Mouse (Mus musculus) E14TG2a.4 (cell line): Measurements from ENCODE around the gene Fry.

Experiments used
- CTCF ChIP-seq: conservative IDR thresholded peaks from 2 replicates; pipeline ENCODE4 v1.5.1; 2014; ENCODE audit warnings: low read length
- NANOG ChIP-seq: IDR thresholded peaks from 2 replicates; pipeline ENCODE4 v1.6.1; 2014; ENCODE audit warnings: borderline replicate concordance, low read length, mixed read lengths

GRCm38 (mm10) chr5:150246737-150247136, 128.3 kb downstream of the Fry start:
- TF ChIP-seq CTCF (peak; percentile 97), NANOG (no peak)
